Mouse (Mus musculus): ENCODE results near the gene Gm10770. TPM values are rescaled to one million over a fixed set of nuclear protein-coding genes. Genes with fewer than 3 reads are reported as not detected.
A peak's percentile ranks its signal among the peaks of the same experiment; 100 is the strongest.
"Not testable (repeated sequence)": the region's sequence is repeated elsewhere in the genome, so short reads cannot be mapped to it uniquely, and the experiment has no call there.

Gene Gm10770
- not detected in 2 replicates for polyA plus RNA-seq (2011; ENCODE audit: insufficient read depth, insufficient read length, low replicate concordance, missing spikeins)

DNA sequence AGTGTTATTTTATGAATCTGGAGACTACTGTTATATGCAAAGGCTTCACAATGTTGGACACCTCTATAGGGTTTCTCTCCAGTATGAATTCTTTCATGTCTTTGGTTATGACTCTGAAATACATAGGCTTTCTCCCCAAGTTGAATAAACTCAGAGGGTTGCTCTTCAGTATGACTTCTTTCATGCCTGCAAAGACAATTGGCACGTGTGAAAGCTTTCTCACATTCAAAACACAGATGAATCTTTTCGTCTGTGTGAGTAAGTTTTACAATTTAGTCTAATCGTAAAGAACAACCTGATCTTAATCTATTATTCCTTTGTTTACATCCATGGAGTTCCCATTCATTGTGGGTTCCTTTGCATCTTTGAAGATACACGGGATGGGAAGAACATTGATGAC, at the start of gene Gm10770:
TSS of gene Gm10770 (minus strand) at position 101 of the 400 bp plus-strand sequence.
- not testable (repeated sequence) for H3K27ac ChIP-seq (ENCODE audit: control insufficient read depth, insufficient read depth, low read depth, low read length, poor library complexity); H3K4me1 ChIP-seq (ENCODE audit: control insufficient read depth, insufficient read depth, low read length); H3K4me3 ChIP-seq (replicated peaks; ENCODE audit: control insufficient read depth, low read depth, low read length)
- WGBS = 70% methylated on average over 4 of the region's 4 CpGs

DNA sequence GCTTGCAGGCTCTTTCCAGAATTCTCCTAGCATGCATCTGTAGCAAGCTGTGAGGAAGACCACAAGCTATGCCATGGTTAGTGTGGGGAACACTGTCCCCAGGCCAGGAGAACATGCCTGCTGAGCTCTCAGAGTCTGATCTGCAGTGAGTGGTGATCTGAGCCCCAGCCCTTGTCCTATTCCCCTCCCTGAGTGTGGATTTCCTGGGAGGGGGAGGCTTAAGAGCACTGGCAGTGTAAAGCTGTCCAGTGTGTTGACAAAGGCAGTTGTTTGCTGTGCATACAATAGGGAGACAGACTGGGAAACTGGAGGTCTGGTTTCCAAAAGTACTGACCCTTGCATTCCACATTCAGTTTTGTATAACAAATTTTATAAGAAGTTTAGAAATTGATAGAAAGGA, 43.8 kb upstream of the Gm10770 start:
- not testable (repeated sequence) for H3K27ac ChIP-seq (ENCODE audit: control insufficient read depth, insufficient read depth, low read depth, low read length, poor library complexity); H3K4me1 ChIP-seq (ENCODE audit: control insufficient read depth, insufficient read depth, low read length); H3K4me3 ChIP-seq (replicated peaks; ENCODE audit: control insufficient read depth, low read depth, low read length)

DNA sequence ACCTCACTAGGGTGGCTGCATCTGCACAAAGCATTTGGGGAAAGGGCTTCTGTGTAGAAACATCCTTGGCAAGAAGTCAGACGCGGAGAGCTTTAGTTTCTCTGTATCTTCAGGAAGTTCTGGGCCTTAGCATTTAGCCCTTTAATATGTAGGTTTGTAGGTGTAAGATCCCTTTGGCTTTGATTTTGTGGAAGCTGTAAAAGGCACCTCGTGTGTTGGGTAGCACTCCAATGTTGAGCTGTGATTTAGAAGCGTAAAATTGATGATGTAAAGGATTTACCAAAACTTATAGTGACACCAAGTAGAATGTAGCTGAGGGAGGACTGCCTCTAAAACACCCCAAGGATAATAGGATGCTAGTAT, 38.9 kb upstream of the Gm10770 start:
- not testable (repeated sequence) for H3K27ac ChIP-seq (ENCODE audit: control insufficient read depth, insufficient read depth, low read depth, low read length, poor library complexity); H3K4me3 ChIP-seq (replicated peaks; ENCODE audit: control insufficient read depth, low read depth, low read length); H3K4me1 ChIP-seq (ENCODE audit: control insufficient read depth, insufficient read depth, low read length)
- 23% methylated on average over 4 of the region's 4 CpGs for WGBS

DNA sequence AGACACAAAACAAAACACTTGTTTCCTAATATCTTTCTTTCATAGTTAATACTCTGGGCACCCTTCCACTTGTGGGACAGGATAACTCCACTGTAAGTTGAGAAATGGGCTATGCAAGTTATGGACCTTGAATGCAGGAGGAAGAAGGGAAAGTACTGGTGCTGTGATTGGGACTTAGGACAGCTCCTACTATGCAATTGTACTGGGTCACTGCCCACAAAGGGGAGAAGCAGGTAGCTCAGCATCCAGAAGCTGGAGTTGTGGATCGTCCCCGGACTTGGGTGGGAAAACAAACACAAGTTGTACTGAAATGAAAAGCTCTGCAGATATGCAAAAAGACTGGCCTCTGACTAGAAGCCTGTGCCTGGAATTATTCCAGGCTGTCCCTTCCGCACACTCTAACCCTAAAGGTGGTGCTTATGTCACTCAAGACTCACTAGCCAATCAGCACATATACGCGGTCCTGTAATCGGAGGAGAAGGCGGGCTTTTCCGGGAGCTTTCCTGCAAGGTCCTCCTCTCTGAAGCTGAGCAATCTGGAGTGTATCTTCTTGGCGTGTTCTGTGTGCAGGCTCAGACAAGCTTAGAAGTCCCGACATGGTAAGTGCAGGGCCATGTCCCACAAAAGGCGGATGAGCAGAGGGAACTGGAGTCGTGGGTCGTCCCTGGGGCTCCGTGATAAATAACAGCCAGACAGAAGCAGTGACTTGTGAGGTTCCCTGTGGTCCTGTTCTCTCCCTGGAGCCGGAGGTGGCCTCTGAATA, 38.3 kb upstream of the Gm10770 start, which contains the start of gene Zfp937:
TSS of gene Zfp937 (plus strand) at position 474 of the 763 bp plus-strand sequence.
- not testable (repeated sequence) for H3K4me1 ChIP-seq (ENCODE audit: control insufficient read depth, insufficient read depth, low read length); H3K27ac ChIP-seq (ENCODE audit: control insufficient read depth, insufficient read depth, low read depth, low read length, poor library complexity); H3K4me3 ChIP-seq (replicated peaks; ENCODE audit: control insufficient read depth, low read depth, low read length)
- 4% methylated on average over 15 of the region's 15 CpGs for WGBS

- not testable (repeated sequence) for H3K4me1 ChIP-seq (ENCODE audit: control insufficient read depth, insufficient read depth, low read length); H3K27ac ChIP-seq (ENCODE audit: control insufficient read depth, insufficient read depth, low read depth, low read length, poor library complexity); H3K4me3 ChIP-seq (replicated peaks; ENCODE audit: control insufficient read depth, low read depth, low read length)
- 70% methylated on average over 7 of the region's 7 CpGs for WGBS
Measured at GRCm38 (mm10) chr2:150181570-150181999, 2.1 kb upstream of the Gm10770 start, which contains the start of gene Gm14139. TSS of gene Gm14139 (plus strand) at chr2:150181755.

- not testable (repeated sequence) for H3K4me1 ChIP-seq (ENCODE audit: control insufficient read depth, insufficient read depth, low read length); H3K4me3 ChIP-seq (replicated peaks; ENCODE audit: control insufficient read depth, low read depth, low read length); H3K27ac ChIP-seq (ENCODE audit: control insufficient read depth, insufficient read depth, low read depth, low read length, poor library complexity)
Measured at GRCm38 (mm10) chr2:150181046-150181445, 1.6 kb upstream of the Gm10770 start.

GRCm38 (mm10) chr2:150173833-150174232, 5.6 kb downstream of the Gm10770 start:
- TF ChIP-seq POLR2A (IDR thresholded peaks at IDR 0.05; ENCODE audit: borderline replicate concordance, control insufficient read depth, low read depth, low read length) (no peak), CTCF (IDR thresholded peaks at IDR 0.05; ENCODE audit: control insufficient read depth, insufficient read depth, low read length) (no peak)
- H3K4me3 ChIP-seq (replicated peaks; ENCODE audit: control insufficient read depth, low read depth, low read length) = no peak overlapping the region
- no peaks in the 10 kb centered on the region for H3K4me1 ChIP-seq (ENCODE audit: control insufficient read depth, insufficient read depth, low read length)
- no peak overlapping the region for H3K27ac ChIP-seq (ENCODE audit: control insufficient read depth, insufficient read depth, low read depth, low read length, poor library complexity)

DNA sequence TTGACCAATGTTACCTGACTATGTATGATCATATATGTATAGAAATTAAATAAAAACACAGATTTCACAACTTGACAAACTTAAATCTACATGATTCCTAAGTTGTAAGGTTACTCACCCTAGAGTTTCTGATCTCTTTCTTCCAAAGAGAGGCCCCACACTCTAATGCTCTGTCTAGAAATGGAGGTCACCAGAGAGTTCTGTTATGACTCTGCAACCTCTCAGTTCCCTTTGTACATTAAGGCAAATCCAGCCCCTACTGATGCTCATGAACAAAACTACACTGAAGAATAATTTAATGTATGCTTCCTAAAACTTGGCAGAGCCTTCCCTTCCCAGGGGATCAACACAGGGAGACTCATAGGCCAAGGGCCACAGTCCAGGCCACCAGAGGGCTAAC, 12.8 kb downstream of the Gm10770 start:
- no peak overlapping the region for H3K27ac ChIP-seq (ENCODE audit: control insufficient read depth, insufficient read depth, low read depth, low read length, poor library complexity)
- no peak overlapping the region for H3K4me3 ChIP-seq (replicated peaks; ENCODE audit: control insufficient read depth, low read depth, low read length)
- no peaks in the 10 kb centered on the region for H3K4me1 ChIP-seq (ENCODE audit: control insufficient read depth, insufficient read depth, low read length)
- TF ChIP-seq CTCF (IDR thresholded peaks at IDR 0.05; ENCODE audit: control insufficient read depth, insufficient read depth, low read length) = no peak
- no peak for TF ChIP-seq POLR2A (IDR thresholded peaks at IDR 0.05; ENCODE audit: borderline replicate concordance, control insufficient read depth, low read depth, low read length)

- H3K4me1 ChIP-seq (ENCODE audit: control insufficient read depth, insufficient read depth, low read length) = no peaks in the 10 kb centered on the region; the same call in 1 of the 2 replicates
- WGBS = under 1% methylated on average over 13 of the region's 13 CpGs
- peak within 1 kb of the TSS; percentile 91 for H3K27ac ChIP-seq (ENCODE audit: control insufficient read depth, insufficient read depth, low read depth, low read length, poor library complexity)
- H3K4me3 ChIP-seq (replicated peaks; ENCODE audit: control insufficient read depth, low read depth, low read length) = peak within 1 kb of the TSS; percentile 99
- peak; percentile 62; the same call in 1 of the 2 replicates for TF ChIP-seq POLR2A (IDR thresholded peaks at IDR 0.05; ENCODE audit: borderline replicate concordance, control insufficient read depth, low read depth, low read length)
- TF ChIP-seq CTCF (IDR thresholded peaks at IDR 0.05; ENCODE audit: control insufficient read depth, insufficient read depth, low read length) = no peak
Measured at GRCm38 (mm10) chr2:150136435-150136897, 43.0 kb downstream of the Gm10770 start, which contains the start of gene Zfp120. TSS of gene Zfp120 (minus strand) at chr2:150136708.

All from bone marrow, adult 2 months (tissue).